7 mouse cellular contexts compared by ENCODE assay signal in the genomic region with DNA sequence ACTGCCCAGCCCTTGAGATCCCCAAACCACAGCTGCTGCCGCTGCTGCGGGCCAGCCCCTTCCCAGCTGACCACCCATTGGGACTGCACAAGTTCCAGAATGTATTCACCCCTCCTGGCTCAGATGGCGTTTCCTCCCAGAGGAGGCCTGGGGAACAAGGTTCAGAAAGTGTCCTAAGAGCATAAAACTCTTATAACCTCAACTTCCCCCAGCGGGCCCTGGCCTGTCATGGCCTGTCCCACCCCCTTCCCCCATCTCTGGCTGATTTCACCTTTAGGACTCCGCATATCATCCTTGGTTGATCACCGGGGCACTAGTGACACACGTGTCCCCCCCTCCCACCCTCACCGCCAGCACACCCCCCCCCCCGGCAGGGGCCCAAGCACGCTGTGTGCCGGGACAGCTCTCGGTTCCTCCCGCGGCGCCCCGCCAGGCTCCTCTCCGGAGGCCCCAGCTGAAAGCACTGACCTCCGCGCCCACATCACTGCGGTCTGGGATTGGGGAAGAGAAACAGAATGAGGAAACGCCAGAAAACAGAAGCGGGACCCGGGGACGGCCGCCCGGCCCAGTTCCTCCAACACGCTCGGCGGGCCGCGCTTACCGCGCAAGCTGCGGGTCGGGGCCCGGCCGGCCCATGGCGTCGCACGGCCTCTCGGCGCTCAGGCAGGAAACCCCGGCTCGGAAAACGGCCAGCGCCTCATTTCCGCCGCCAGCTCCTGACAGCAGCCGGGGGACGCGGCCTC. TPM values are rescaled to one million over a fixed set of nuclear protein-coding genes. Genes with fewer than 3 reads are reported as not detected.
DNase-seq lines count a peak whose midpoint lies in the region; ATAC-seq and TF ChIP-seq lines count a peak whose summit lies in the region.

No protein-coding gene starts in this region.

- peaks cover 46% of the 10 kb centered on the region for H3K4me1 ChIP-seq in testis, adult 2 months (ENCODE audit: control insufficient read depth, insufficient read depth, low read length)
- H3K4me1 ChIP-seq in embryonic facial prominence, embryonic 13.5 days = peaks cover 52% of the 10 kb centered on the region
- H3K4me1 ChIP-seq in midbrain, postnatal 0 days (ENCODE audit: insufficient read depth, low read length) = peaks cover 14% of the 10 kb centered on the region

- H3K27me3 ChIP-seq in testis, adult 2 months (ENCODE audit: control insufficient read depth, insufficient read depth, low read length) = no peaks in the 10 kb centered on the region
- H3K27me3 ChIP-seq in embryonic facial prominence, embryonic 13.5 days = peaks cover 30% of the 10 kb centered on the region
- peaks cover 14% of the 10 kb centered on the region for H3K27me3 ChIP-seq in midbrain, postnatal 0 days (ENCODE audit: insufficient read depth, low read length)

- H3K4me3 ChIP-seq in testis, adult 2 months (ENCODE audit: control insufficient read depth, low read depth, low read length) = peak overlapping the region; percentile 99
- H3K4me3 ChIP-seq in embryonic facial prominence, embryonic 13.5 days = peak overlapping the region; percentile 82
- H3K4me3 ChIP-seq in midbrain, postnatal 0 days (ENCODE audit: low read depth, low read length) = peak overlapping the region; percentile 76

- no peak for ATAC-seq in embryonic facial prominence, embryonic 13.5 days (ENCODE audit: insufficient number of reproducible peaks, insufficient read depth, low FRiP score, low TSS enrichment, low read depth)
- ATAC-seq in midbrain, postnatal 0 days (ENCODE audit: low FRiP score) = no peak; the same call in 1 of the 2 replicates

- DNase-seq in testis, postnatal 14 days (ENCODE audit: low spot score) = no peak
- peak; percentile 51 to 88 for DNase-seq in heart, postnatal 10 days
- DNase-seq in liver = peak; percentile 66
- DNase-seq in midbrain, postnatal 0 days (ENCODE audit: low spot score) = no peak
- DNase-seq in cerebellum, adult 8-10 months = no peak

- peak overlapping the region; percentile 90 for H3K4me2 ChIP-seq in embryonic facial prominence, embryonic 13.5 days
- H3K4me2 ChIP-seq in midbrain, postnatal 0 days (ENCODE audit: low read depth, low read length, poor library complexity, severe bottlenecking) = peak overlapping the region; percentile 94

- no peaks in the 10 kb centered on the region for H3K9me3 ChIP-seq in embryonic facial prominence, embryonic 13.5 days
- no peaks in the 10 kb centered on the region for H3K9me3 ChIP-seq in midbrain, postnatal 0 days (ENCODE audit: low read length)

- intact Hi-C loops in heart, postnatal 10 days (cut with DNase I) = no loop called here

- H3K36me3 ChIP-seq in testis, adult 2 months (ENCODE audit: control insufficient read depth, insufficient read depth, low read length) = no peaks in the 10 kb centered on the region
- H3K36me3 ChIP-seq in embryonic facial prominence, embryonic 13.5 days = no peaks in the 10 kb centered on the region
- no peaks in the 10 kb centered on the region for H3K36me3 ChIP-seq in midbrain, postnatal 0 days (ENCODE audit: insufficient read depth, low read length)

- no peak for TF ChIP-seq POLR2A in testis, adult 2 months (IDR thresholded peaks at IDR 0.05; ENCODE audit: control insufficient read depth, low read depth, low read length)

- 0% methylated on average over 49 of the region's 51 CpGs for WGBS in embryonic facial prominence, embryonic 13.5 days
- under 1% methylated on average over 44 of the region's 51 CpGs for WGBS in midbrain, postnatal 0 days

- peak overlapping the region; percentile 97 for H3K27ac ChIP-seq in testis, adult 2 months (ENCODE audit: control insufficient read depth, insufficient read depth, low read depth, low read length)
- peak overlapping the region; percentile 66; the same call in 1 of the 2 replicates for H3K27ac ChIP-seq in embryonic facial prominence, embryonic 13.5 days
- peak overlapping the region; percentile 32; the same call in 1 of the 2 replicates for H3K27ac ChIP-seq in midbrain, postnatal 0 days (ENCODE audit: low read depth, low read length)

- TF ChIP-seq CTCF in testis, adult 2 months (IDR thresholded peaks at IDR 0.05; ENCODE audit: control insufficient read depth, insufficient read depth, insufficient replicate concordance, low read depth, low read length) = no peak
- no peak for TF ChIP-seq CTCF in midbrain, postnatal 0 days (IDR thresholded peaks at IDR 0.05)

- H3K9ac ChIP-seq in embryonic facial prominence, embryonic 13.5 days = peak overlapping the region; percentile 83
- peak overlapping the region; percentile 69 for H3K9ac ChIP-seq in midbrain, postnatal 0 days (replicated peaks; ENCODE audit: low read length, poor library complexity, severe bottlenecking)

RNA-seq across cellular contexts. Expression of gene Sh2b3, which starts 1.3 kb away (rescaled TPM):
- 95.0 and 105 TPM in 2 replicates for polyA plus RNA-seq in testis, adult 2 months (2012; rRNA removed)
- polyA plus RNA-seq in embryonic facial prominence, embryonic 13.5 days (2015; fragmentation: Nextera tagmentation; extraction: Ambion mirVana) = 11.3 and 12.2 TPM in 2 replicates
- total RNA-seq in heart, postnatal 10 days (2021) = 10 to 100 TPM; 38.2 to 38.7 TPM
- 21.5 and 23.8 TPM in 2 replicates for total RNA-seq in midbrain, postnatal 0 days (2014; rRNA removed)
- polyA plus RNA-seq in midbrain, postnatal 0 days (2015; fragmentation: Nextera tagmentation; extraction: Ambion mirVana) = 5.9 and 6.4 TPM in 2 replicates

RNA-seq across cellular contexts. Expression of gene Pheta1, which starts 12.7 kb away (rescaled TPM):
- polyA plus RNA-seq in testis, adult 2 months (2012; rRNA removed) = 9.9 and 11.6 TPM in 2 replicates
- 36.2 and 41.1 TPM in 2 replicates for polyA plus RNA-seq in embryonic facial prominence, embryonic 13.5 days (2015; fragmentation: Nextera tagmentation; extraction: Ambion mirVana)
- 10 to 100 TPM; 13.3 to 15.2 TPM for total RNA-seq in heart, postnatal 10 days (2021)
- total RNA-seq in midbrain, postnatal 0 days (2014; rRNA removed) = 46.1 and 49.7 TPM in 2 replicates
- 29.8 and 33.1 TPM in 2 replicates for polyA plus RNA-seq in midbrain, postnatal 0 days (2015; fragmentation: Nextera tagmentation; extraction: Ambion mirVana)

Comparison
In these comparisons a context has a peak if more than half of its experiments do, and no peak if none do; other contexts are left out.
1. H3K27ac ChIP-seq: peak in every context shown above with its lines; median percentile 97 in testis, adult 2 months; 66 in embryonic facial prominence, embryonic 13.5 days; 32 in midbrain, postnatal 0 days.
2. DNase-seq: peak in heart, postnatal 10 days (2 of 2) and liver (single experiment); none in testis, postnatal 14 days (single experiment), midbrain, postnatal 0 days (single experiment) and cerebellum, adult 8-10 months (single experiment).
3. Peak in every context shown above with its lines, with median percentiles within 50 percentile points of each other: H3K4me3 ChIP-seq.